Mouse (Mus musculus) forebrain, embryonic 16.5 days (tissue): ENCODE data around the gene Sox21. TPM values are rescaled to one million over a fixed set of nuclear protein-coding genes. Genes with fewer than 3 reads are reported as not detected.

ENCODE experiments used
- ATAC-seq: fragments of 200-750 bp; cut with Nextera tagmentation; 2 replicates; pipeline ENCODE4 v1.8.0; 2017; ENCODE audit warnings: mild to moderate bottlenecking, moderate library complexity
- H3K27ac ChIP-seq: fragments of 300-500 bp; sonication (generic); 2 replicates; pipeline ENCODE4 v1.5.1; 2014; ENCODE audit warnings: low read length, control low read depth
- H3K27me3 ChIP-seq: fragments of 300-500 bp; sonication (generic); replicated peaks from 2 replicates; pipeline ENCODE4 v1.6.1; 2014; ENCODE audit warnings: low read length; ENCODE audit not compliant: control insufficient read depth, insufficient read depth
- H3K36me3 ChIP-seq: fragments of 300-500 bp; sonication (generic); 2 replicates; pipeline ENCODE4 v1.6.1; 2014; ENCODE audit not compliant: control insufficient read depth, insufficient read depth
- H3K4me1 ChIP-seq: fragments of 300-500 bp; sonication (generic); replicated peaks from 2 replicates; pipeline ENCODE4 v1.6.1; 2014; ENCODE audit warnings: low read length; ENCODE audit not compliant: control insufficient read depth, insufficient read depth
- H3K4me2 ChIP-seq: fragments of 300-500 bp; sonication (generic); 2 replicates; pipeline ENCODE4 v1.6.1; 2014; ENCODE audit warnings: mild to moderate bottlenecking, low read length, control low read depth
- H3K4me3 ChIP-seq: fragments of 300-500 bp; sonication (generic); replicated peaks from 2 replicates; pipeline ENCODE4 v1.5.1; 2014; ENCODE audit warnings: mild to moderate bottlenecking, low read length, control low read depth
- H3K9ac ChIP-seq: fragments of 300-500 bp; sonication (generic); replicated peaks from 2 replicates; pipeline ENCODE4 v1.6.1; 2014; ENCODE audit warnings: low read depth, low read length, control low read depth
- H3K9me3 ChIP-seq: fragments of 300-500 bp; sonication (generic); 2 replicates; pipeline ENCODE4 v1.6.1; 2016; ENCODE audit warnings: low read length; ENCODE audit not compliant: control insufficient read depth
- WGBS: fragments of 180-500 bp; shearing (Covaris S2); extraction: QIAGEN DNeasy Blood & Tissue Kit; methylation state at CpG from one replicate; pipeline ENCODE4 v1.1.7; 2014; 5-methylcytosine and 5-hydroxymethylcytosine counted together
- polyA plus RNA-seq: library from polyadenylated mRNA; unstranded; fragments of >200 nt; fragmentation: Nextera tagmentation; extraction: Ambion mirVana; gene quantifications from 2 replicates; pipeline ENCODE4 v1.2.1, GENCODE M21; 2015

Sox21 gene
- polyA plus RNA-seq, 1 experiment from 2014 or later, result 4.8 TPM

DNA sequence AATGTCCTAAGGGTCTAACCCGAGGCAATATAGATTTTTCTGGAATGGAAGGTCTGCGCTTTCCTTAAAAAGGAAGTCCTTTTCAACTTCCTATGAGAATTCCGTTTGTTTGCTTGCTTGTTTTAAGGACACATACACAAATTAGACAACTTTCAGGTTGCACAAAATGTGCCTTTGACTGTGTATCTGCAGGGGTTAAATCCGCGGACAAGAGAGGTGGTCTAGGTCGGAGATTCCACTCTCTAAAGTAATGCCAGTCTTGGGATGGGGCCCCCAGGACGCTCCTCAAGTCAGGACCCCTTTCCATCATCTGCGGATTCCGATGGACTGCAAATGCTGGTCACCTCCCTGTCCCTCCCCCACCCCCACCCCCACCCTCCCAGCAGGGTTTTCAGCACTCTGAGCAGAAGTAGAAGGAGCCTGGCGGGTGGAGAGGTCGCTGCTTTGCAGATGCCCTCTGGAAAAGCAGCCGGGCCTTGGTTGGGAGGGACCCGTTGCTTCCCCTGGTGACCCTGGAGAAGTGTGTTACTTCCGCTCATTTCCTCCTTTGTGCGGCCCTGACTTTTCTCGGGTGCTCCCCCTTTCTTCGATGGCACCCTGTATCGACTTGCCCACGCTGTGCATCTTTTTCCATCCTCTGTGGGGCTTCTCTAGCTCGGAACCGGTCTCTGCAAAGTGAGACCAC is 10.2 kb downstream of the Sox21 start:
- H3K27ac ChIP-seq, result no peak overlapping the region
- H3K36me3 ChIP-seq, result no peaks in the 10 kb centered on the region
- H3K4me1 ChIP-seq, result peaks cover 40% of the 10 kb centered on the region
- 6% methylated on average over 21 of the region's 21 CpGs for WGBS
- no peak overlapping the region for H3K4me3 ChIP-seq
- no peaks in the 10 kb centered on the region for H3K9me3 ChIP-seq
- H3K4me2 ChIP-seq, result peak overlapping the region; percentile 47
- ATAC-seq, result no peak
- H3K27me3 ChIP-seq, result peaks cover 37% of the 10 kb centered on the region
- no peak overlapping the region for H3K9ac ChIP-seq

GRCm38 (mm10) chr14:118225911-118226310 is 10.9 kb downstream of the Sox21 start:
- Histone ChIP-seq H3K27me3 (peaks cover 37% of the 10 kb centered on the region), H3K9me3 (peaks cover 2% of the 10 kb centered on the region), H3K36me3 (no peaks in the 10 kb centered on the region), H3K27ac (no peak overlapping the region), H3K4me1 (peaks cover 33% of the 10 kb centered on the region), H3K4me3 (peak overlapping the region; percentile 16), H3K4me2 (peak overlapping the region; percentile 47), H3K9ac (peak overlapping the region; percentile 24; the same call in 1 of the 2 replicates)
- peak; percentile 67 for ATAC-seq
- WGBS, result 0% methylated on average over 21 of the region's 21 CpGs

GRCm38 (mm10) chr14:118225061-118225743 is 11.6 kb downstream of the Sox21 start:
- Histone ChIP-seq H3K4me3 (no peak overlapping the region; the same call in 1 of the 2 replicates), H3K9ac (peak overlapping the region; percentile 24; the same call in 1 of the 2 replicates), H3K4me2 (peak overlapping the region; percentile 47), H3K27me3 (peaks cover 37% of the 10 kb centered on the region), H3K9me3 (peaks cover 3% of the 10 kb centered on the region), H3K4me1 (peaks cover 30% of the 10 kb centered on the region), H3K36me3 (no peaks in the 10 kb centered on the region), H3K27ac (no peak overlapping the region)
- 52% methylated on average over 16 of the region's 16 CpGs for WGBS
- ATAC-seq, result no peak

DNA sequence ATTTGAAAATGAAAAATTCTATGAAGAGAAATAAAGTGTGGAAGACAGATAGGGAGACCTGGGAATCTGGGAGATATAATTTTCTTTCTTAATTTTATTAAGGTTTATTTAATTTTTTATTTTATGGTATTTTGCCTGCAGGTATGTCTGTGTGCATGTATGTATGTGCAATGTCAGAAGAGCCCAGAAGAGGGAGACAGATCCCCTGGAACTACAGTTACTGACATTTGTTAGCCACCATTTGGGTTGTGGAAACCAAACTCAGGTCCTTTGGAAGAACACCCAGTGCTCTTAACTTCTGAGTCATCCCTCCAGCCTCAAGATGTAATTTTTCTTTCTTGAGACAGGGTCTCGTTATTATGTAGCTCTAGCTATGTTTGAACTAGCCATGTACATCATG is 15.9 kb downstream of the Sox21 start:
- no peak overlapping the region for H3K4me3 ChIP-seq
- peaks cover 27% of the 10 kb centered on the region for H3K27me3 ChIP-seq
- H3K4me2 ChIP-seq, result no peak overlapping the region
- H3K4me1 ChIP-seq, result peaks cover 8% of the 10 kb centered on the region
- H3K27ac ChIP-seq, result no peak overlapping the region
- no peaks in the 10 kb centered on the region for H3K36me3 ChIP-seq
- 95% methylated on average over 1 of the region's 1 CpGs for WGBS
- peaks cover 3% of the 10 kb centered on the region for H3K9me3 ChIP-seq
- H3K9ac ChIP-seq, result no peak overlapping the region
- no peak for ATAC-seq

GRCm38 (mm10) chr14:118216826-118217225 is 20.0 kb downstream of the Sox21 start:
- Histone ChIP-seq H3K9me3 (peaks cover 3% of the 10 kb centered on the region), H3K36me3 (no peaks in the 10 kb centered on the region), H3K4me2 (no peak overlapping the region), H3K4me3 (no peak overlapping the region), H3K4me1 (no peaks in the 10 kb centered on the region), H3K27me3 (peaks cover 10% of the 10 kb centered on the region), H3K9ac (no peak overlapping the region), H3K27ac (no peak overlapping the region)
- 93% methylated on average over 8 of the region's 8 CpGs for WGBS
- ATAC-seq, result no peak

GRCm38 (mm10) chr14:118212188-118212804 is 24.5 kb downstream of the Sox21 start:
- peaks cover 5% of the 10 kb centered on the region for H3K27me3 ChIP-seq
- ATAC-seq, result 0 out of 2 replicates have a peak, but pooled peaks have one; percentile 40
- H3K4me1 ChIP-seq, result no peaks in the 10 kb centered on the region
- no peaks in the 10 kb centered on the region for H3K36me3 ChIP-seq
- H3K27ac ChIP-seq, result no peak overlapping the region
- WGBS, result 40% methylated on average over 15 of the region's 15 CpGs
- no peak overlapping the region for H3K9ac ChIP-seq
- no peak overlapping the region for H3K4me2 ChIP-seq
- no peaks in the 10 kb centered on the region for H3K9me3 ChIP-seq
- no peak overlapping the region for H3K4me3 ChIP-seq

DNA sequence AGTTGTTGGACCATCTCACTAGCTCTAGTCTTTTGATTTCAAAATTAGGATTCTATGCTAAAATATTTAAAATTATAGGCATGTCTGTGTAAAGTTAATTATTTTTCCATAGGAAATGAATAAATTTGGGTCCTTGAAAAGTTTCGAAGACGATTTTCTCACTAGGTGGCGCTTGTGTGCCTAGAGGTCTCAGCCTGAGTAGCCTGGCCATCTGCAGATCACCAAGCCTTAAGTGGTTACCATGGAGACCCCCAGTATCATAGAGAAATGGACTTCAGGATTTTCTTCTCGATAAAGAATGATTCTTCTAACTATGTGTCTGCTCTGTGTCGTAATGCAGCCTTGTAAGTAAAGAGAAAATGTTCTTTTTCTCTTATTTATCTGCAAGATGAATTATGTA is 27.2 kb downstream of the Sox21 start:
- WGBS, result 7% methylated on average over 5 of the region's 5 CpGs

DNA sequence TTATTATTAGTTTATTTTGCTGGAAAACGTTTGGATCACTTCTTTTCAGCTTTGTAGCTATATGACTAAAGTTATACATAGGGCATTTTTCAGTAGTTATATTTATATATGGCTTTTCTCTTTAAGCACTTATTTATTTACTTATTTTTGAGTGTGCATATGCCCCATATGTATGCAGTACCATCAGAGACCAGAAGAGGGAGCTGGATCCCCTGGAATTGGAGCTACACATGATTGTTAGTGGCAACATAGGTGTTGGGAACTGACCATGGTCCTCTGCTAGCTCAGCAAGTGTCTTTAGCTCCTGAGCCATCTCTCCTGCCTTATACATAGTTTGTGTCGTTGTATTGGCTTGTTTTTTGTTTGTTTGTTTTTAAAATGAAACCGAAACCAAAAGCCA is 29.5 kb downstream of the Sox21 start:
- no peaks in the 10 kb centered on the region for H3K4me1 ChIP-seq
- H3K36me3 ChIP-seq, result no peaks in the 10 kb centered on the region
- no peak for ATAC-seq
- no peak overlapping the region for H3K4me2 ChIP-seq
- whole genome bisulfite sequencing, result 79% methylated on average over 3 of the region's 3 CpGs
- H3K27ac ChIP-seq, result no peak overlapping the region
- H3K27me3 ChIP-seq, result no peaks in the 10 kb centered on the region
- peaks cover 2% of the 10 kb centered on the region; the same call in 1 of the 2 replicates for H3K9me3 ChIP-seq
- no peak overlapping the region for H3K4me3 ChIP-seq
- H3K9ac ChIP-seq, result no peak overlapping the region

More for the DNA sequence above, 27.2 kb downstream of the Sox21 start:
- H3K4me2 ChIP-seq, result no peak overlapping the region
- H3K9ac ChIP-seq, result no peak overlapping the region
- H3K4me1 ChIP-seq, result no peaks in the 10 kb centered on the region
- no peak for ATAC-seq
- no peak overlapping the region for H3K4me3 ChIP-seq
- no peaks in the 10 kb centered on the region for H3K9me3 ChIP-seq
- no peaks in the 10 kb centered on the region for H3K36me3 ChIP-seq
- H3K27me3 ChIP-seq, result peaks cover 2% of the 10 kb centered on the region; the same call in 1 of the 2 replicates
- H3K27ac ChIP-seq, result no peak overlapping the region

- H3K27ac ChIP-seq, result no peak overlapping the region
- no peaks in the 10 kb centered on the region for H3K27me3 ChIP-seq
- H3K9me3 ChIP-seq, result peaks cover 2% of the 10 kb centered on the region; the same call in 1 of the 2 replicates
- no peak for ATAC-seq
- 82% methylated on average over 7 of the region's 7 CpGs for WGBS
- no peak overlapping the region for H3K4me3 ChIP-seq
- H3K4me2 ChIP-seq, result no peak overlapping the region
- no peaks in the 10 kb centered on the region for H3K4me1 ChIP-seq
- H3K36me3 ChIP-seq, result no peaks in the 10 kb centered on the region
- H3K9ac ChIP-seq, result no peak overlapping the region
Measured at GRCm38 (mm10) chr14:118203031-118203430, 33.8 kb downstream of the Sox21 start.
